Mouse (Mus musculus): Measurements from ENCODE around the gene Atp6v1e1.
"Not testable (repeated sequence)": the region's sequence is repeated elsewhere in the genome, so short reads cannot be mapped to it uniquely, and the experiment has no call there.

Atp6v1e1 gene

DNA sequence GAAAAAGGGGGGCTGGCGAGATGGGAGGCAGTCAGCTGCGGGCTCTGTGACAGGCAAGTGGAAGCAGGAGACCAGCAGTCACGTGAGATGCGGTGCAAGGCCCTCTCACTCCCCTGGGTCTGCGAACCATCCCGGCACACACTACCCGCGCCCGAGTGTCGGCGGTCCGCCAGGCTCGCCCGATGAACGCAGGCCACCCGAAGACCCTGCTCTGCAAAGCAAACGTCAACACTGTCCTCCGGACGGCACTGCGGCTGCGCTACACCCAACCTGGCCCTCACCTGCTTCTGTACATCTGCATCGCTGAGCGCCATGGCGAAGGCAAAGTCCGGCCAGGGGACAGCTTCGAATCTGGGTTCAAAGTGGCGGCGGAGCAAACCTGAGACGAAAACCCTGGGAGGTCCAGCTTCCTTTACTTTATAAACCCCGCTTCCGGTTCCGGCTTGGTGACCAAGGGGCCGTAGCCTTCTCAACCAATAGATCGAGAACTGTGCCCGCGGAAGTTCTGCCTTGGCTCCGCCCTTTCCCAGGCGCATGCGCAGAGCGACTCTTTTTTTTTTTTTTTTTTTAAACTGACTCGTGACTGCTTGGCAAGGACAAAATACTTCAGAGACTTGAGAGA lies at the start of gene Atp6v1e1:
Gene Atp6v1e1, minus strand, starts transcription at position 487 of the 622 bp plus-strand sequence.
- peak; percentile 97 for DNase-seq (ENCODE audit: low read depth, low spot score)

DNA sequence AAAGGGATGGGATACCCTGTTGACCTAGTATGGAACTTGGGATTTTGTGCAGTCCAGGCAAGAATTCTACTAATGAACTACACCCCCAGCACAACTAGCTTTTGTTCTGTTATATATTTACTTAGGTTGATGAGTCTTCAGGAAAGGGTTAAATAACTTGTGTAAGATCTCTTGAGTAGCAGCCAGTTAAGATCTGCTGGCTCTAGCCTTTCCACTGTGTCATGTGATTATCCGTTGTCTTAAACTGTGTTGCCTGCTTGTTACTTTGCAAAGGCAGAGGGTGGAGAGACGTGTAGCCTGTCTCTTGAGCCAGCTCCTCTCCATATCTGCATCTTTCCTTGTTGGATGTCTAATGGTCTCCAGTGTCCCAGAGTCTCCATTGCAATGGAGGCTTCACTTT lies 48.7 kb upstream of the Atp6v1e1 start:
- no peak for DNase-seq (ENCODE audit: low read depth, low spot score)

- DNase-seq (ENCODE audit: low read depth, low spot score): no peak
Measured at GRCm38 (mm10) chr6:120868824-120869223, 46.2 kb upstream of the Atp6v1e1 start.

DNA sequence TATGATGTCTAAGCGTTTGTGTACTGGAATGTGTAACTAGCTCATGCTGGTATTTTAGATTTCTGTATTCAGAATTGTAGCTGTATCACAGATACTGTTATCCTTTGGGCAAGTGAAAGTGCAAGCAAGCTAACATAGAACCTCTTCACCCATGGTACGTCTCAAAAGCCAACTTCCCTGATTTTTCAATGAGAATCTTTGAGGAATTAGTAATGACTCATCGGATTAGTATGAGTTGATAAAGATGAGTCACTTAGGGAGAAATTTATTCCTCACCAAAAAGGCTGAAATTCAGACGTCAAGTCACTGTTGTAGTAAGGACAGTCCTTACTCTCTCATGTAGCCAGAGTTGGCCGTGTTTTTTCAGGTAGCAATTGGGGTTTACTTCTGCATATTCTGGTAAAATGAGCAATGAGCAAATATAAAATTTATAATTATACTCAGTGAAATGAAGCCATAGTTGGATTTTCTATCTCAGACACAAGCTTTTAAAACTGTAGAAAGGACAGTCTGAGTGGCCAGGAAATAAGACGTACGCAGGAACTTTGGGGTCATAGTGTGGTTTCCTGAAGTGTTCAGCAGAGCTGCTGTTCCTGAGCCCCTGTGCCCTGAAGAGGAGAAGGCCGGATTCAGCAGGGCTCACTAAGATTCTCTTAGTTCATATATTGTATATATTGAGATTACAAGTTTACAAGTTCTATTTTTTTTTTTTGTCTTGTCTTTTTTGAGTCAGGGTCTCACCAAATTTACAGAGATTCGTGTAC lies 43.6 kb upstream of the Atp6v1e1 start:
- DNase-seq (ENCODE audit: low read depth, low spot score): no peak

DNA sequence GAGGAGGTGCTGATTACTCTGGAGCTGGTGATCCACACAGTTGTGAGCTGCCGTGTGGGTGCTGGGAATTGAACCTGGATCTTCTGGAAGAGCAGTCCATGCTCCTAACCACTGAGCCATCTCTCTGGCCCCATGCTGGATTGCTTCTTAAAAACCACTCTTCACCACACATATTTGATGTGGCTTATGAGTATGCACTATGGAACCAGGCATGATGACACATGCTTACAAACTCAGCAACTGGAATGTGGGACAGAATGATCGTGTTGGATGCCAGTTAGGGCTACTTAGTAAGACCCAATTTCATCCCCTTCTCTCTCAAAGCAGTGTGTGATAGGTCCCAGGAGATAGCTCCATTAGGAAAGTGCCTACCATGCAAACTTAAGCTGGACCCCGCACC lies 37.5 kb upstream of the Atp6v1e1 start:
- no peak for DNase-seq (ENCODE audit: low read depth, low spot score)

DNA sequence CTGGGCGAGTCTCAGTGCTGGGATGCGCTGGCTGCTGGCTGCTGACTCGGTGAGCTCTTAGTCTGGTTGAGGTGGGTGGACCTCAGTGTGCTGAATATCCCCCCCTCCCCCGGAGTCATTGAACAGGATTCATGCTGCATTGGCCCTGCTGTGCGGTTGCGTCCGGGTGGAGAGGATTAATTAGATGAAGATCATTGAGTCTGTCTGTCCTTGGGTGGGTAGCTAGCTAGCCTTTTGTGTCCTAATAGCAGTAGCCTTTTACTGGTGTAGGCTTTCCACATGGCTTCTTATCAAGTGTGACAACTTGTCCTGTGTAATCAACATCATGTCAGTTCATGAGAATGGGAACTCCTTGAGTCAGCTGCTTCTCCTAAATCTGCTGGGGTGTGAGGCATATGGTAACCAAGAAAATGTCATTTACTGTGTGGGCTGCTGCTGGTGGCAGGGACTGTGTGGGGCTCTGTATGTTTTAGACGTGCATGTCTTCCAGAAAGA lies 35.7 kb upstream of the Atp6v1e1 start:
- no peak for DNase-seq (ENCODE audit: low read depth, low spot score)

DNA sequence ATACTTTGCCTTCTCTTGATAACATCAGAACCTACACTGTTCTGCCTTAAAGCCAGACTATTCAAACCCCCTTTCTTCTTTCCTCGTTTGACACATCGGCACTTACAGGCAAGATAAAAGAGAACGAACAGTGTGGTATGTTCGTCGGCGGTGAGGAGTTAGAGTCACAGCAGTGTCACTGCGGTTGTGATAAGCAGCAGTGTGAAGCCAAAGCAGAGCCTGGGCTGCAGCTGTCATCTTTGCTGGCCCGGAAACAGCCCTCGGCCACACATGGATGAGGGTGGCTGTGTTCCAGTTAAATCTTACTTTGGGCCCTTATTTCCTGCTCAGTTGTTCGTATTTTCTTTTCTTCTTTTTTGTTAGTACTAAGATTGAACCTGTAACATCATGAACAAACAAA lies 31.8 kb upstream of the Atp6v1e1 start:
- no peak for DNase-seq (ENCODE audit: low read depth, low spot score)

GRCm38 (mm10) chr6:120850720-120851119 lies 28.1 kb upstream of the Atp6v1e1 start:
- not testable (repeated sequence) for DNase-seq (ENCODE audit: low read depth, low spot score)

GRCm38 (mm10) chr6:120841754-120842153 lies 19.2 kb upstream of the Atp6v1e1 start:
- DNase-seq (ENCODE audit: low read depth, low spot score): no peak

DNA sequence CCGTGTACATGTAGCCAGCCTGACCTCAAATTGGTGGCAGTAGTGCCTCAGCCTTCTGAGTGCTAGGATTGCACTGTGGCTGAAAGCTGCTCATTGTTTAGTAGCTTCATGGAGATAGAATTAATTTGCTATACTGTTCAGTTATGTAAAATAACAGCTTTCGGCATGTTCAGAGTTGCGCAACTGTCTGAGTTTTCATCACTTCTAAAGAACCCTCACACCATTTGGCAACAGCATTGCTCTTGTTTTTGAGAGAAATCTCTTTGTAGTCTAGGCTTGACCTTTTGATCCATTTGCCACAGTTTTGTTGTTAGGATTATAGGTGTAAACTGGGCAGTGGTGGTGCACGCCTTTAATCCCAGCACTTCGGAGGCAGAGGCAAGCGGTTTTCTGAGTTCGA lies 17.7 kb upstream of the Atp6v1e1 start:
- no peak for DNase-seq (ENCODE audit: low read depth, low spot score)

- DNase-seq (ENCODE audit: low read depth, low spot score): no peak
Measured at GRCm38 (mm10) chr6:120837152-120837530, 14.5 kb upstream of the Atp6v1e1 start.

GRCm38 (mm10) chr6:120836389-120837151 lies 14.0 kb upstream of the Atp6v1e1 start:
- peak; percentile 25 for DNase-seq (ENCODE audit: low read depth, low spot score)

- peak; percentile 96 for DNase-seq (ENCODE audit: low read depth, low spot score)
Measured at GRCm38 (mm10) chr6:120835474-120836374, 13.1 kb upstream of the Atp6v1e1 start, which contains the start of gene Bcl2l13. Gene Bcl2l13 (plus strand): TSS chr6:120836212.

- DNase-seq (ENCODE audit: low read depth, low spot score): no peak
Measured at GRCm38 (mm10) chr6:120834766-120835321, 12.3 kb upstream of the Atp6v1e1 start.

GRCm38 (mm10) chr6:120832097-120832496 lies 9.5 kb upstream of the Atp6v1e1 start:
- no peak for DNase-seq (ENCODE audit: low read depth, low spot score)

DNA sequence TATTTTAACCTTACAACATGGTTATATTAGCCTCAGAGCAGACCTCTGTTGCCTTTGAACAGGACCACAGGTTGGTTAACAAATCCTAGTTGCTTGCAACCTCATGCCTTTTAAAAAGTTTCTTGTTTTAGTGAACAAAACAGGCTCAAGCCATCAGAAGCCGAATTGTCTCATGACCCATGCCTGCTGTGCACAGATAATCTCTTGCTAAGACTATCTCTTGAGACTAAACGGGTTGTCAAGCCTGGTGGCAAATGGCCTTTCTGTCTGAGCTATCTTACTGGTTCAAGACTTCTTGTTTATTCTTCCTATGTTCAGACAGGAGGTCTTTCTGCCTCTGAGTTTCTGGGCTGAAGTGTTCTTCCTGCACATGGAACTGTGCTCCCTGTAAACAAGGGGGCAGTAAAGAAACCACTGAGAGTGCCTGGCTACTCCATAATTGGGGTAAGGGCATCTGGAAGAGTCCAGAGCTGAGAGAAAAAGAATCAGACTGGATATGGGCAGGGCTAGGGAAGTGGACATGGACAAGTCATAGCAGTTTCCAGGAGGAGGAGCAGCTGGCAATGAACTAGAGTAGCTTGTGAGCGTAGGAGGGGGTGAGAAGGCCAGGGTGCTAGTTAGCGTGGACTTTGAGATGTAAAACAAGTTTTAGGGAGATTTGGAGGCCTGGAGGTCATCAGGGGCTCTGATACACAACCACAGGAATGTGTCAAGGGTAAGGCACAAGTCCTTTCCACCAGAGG lies 8.4 kb upstream of the Atp6v1e1 start:
- no peak for DNase-seq (ENCODE audit: low read depth, low spot score)

DNA sequence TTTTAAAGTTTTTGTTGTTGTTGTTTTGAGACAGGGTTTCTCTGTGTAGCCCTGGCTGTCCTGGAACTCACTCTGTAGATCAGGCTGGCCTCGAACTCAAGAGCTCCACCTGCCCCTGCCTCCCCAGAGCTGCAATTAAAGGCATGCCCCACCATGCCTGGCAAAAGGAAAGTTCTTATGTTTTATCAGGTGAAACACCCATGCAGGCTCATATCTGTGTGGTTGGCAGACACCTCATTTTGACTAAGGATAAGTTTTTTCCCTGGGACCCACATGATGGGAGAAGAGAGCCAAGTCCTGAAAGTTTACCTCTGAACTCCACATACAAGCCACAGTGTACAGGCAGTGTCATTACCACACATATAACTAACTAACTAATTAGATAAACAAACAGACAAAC lies 7.5 kb upstream of the Atp6v1e1 start:
- DNase-seq (ENCODE audit: low read depth, low spot score): no peak

DNA sequence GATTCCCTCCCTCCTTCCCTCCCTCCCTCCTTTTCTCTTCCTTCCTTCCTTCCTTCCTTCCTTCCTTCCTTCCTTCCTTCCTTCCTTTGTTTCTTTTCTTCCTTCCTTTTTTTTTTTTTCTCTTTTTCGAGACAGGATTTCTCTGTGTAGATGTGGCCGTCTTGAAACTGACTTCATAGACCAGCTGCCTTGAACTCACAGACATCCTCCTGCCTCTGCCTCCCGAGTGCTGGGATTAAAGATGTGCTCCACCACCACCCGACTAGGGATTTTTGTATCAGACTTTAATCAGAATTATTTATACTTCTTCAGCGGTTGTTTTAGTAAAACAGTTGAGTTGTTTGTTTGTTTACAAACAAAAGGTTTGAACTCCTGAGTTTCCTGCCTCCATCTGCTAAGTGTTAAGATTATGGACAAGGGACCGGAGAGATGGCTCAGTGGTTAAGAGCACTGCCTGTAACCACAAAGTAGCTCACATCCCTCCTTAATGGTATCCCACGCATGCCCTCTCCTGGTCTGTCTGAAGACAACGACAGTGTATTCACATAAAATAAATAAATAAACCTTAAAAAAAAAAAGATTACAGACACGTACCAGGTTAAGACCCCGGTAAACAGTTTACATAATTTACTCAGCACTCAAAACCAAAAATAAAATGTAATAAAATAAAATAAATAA lies 483 bp upstream of the Atp6v1e1 start:
- peak; percentile 40 for DNase-seq (ENCODE audit: low read depth, low spot score)

- no peak for DNase-seq (ENCODE audit: low read depth, low spot score)
Measured at GRCm38 (mm10) chr6:120821715-120822114, 878 bp downstream of the Atp6v1e1 start.

- no peak for DNase-seq (ENCODE audit: low read depth, low spot score)
Measured at GRCm38 (mm10) chr6:120820941-120821340, 1.7 kb downstream of the Atp6v1e1 start.
